Mouse (Mus musculus): ENCODE data around the gene Txndc9. TPM values are rescaled to one million over a fixed set of nuclear protein-coding genes. Genes with fewer than 3 reads are reported as not detected.
"Not testable (repeated sequence)": the region's sequence is repeated elsewhere in the genome, so short reads cannot be mapped to it uniquely, and the experiment has no call there.

The Txndc9 gene
- total RNA-seq, 4 experiments from 2014 or later: 30.9 to 38.3 (median 35.5) TPM

- not testable (repeated sequence) for DNase-seq (ENCODE audit: low spot score in 2 of 2)
Measured at GRCm38 (mm10) chr1:37976666-37977065, 21.0 kb downstream of the Txndc9 start.

GRCm38 (mm10) chr1:37971520-37971919, 26.2 kb downstream of the Txndc9 start:
- DNase-seq (ENCODE audit: low spot score in 2 of 2): no peak

- no peak for DNase-seq (ENCODE audit: low spot score in 2 of 2)
Measured at GRCm38 (mm10) chr1:37968746-37969145, 28.9 kb downstream of the Txndc9 start.

GRCm38 (mm10) chr1:37965571-37965970, 32.1 kb downstream of the Txndc9 start:
- no peak for DNase-seq (ENCODE audit: low spot score in 2 of 2)

GRCm38 (mm10) chr1:37959486-37959885, 38.2 kb downstream of the Txndc9 start:
- DNase-seq (ENCODE audit: low spot score in 2 of 2): no peak

- no peak for DNase-seq (ENCODE audit: low spot score in 2 of 2)
Measured at GRCm38 (mm10) chr1:37958516-37958915, 39.2 kb downstream of the Txndc9 start.

GRCm38 (mm10) chr1:37957659-37958058, 40.0 kb downstream of the Txndc9 start, which contains the start of gene Lyg1:
Gene Lyg1, minus strand, starts transcription at chr1:37957759.
- DNase-seq (ENCODE audit: low spot score in 2 of 2): no peak

GRCm38 (mm10) chr1:37956690-37957431, 40.8 kb downstream of the Txndc9 start:
- DNase-seq (ENCODE audit: low spot score in 2 of 2): no peak

GRCm38 (mm10) chr1:37955251-37955650, 42.4 kb downstream of the Txndc9 start:
- no peak for DNase-seq (ENCODE audit: low spot score in 2 of 2)

GRCm38 (mm10) chr1:37954786-37955185, 42.9 kb downstream of the Txndc9 start:
- DNase-seq (ENCODE audit: low spot score in 2 of 2): no peak

GRCm38 (mm10) chr1:37948906-37949305, 48.8 kb downstream of the Txndc9 start:
- DNase-seq (ENCODE audit: low spot score in 2 of 2): no peak

Other genes with a start within 250 kb of the Txndc9 start
- 1 to 10 TPM; 6.1 to 8.0 (median 7.7) TPM for gene Tsga10, start 131.5 kb downstream of the Txndc9 start, total RNA-seq (2022)
- 10 to 100 TPM in 1 of 4 experiments, 1 to 10 TPM in 3; 8.5 to 10.7 (median 9.1) TPM for gene Lipt1, start 126.2 kb downstream of the Txndc9 start, total RNA-seq (2022)
- gene Mitd1, start 107.5 kb downstream of the Txndc9 start, total RNA-seq (2022): 1 to 10 TPM in 3 of 4 experiments, under 1 TPM in 1; 0.63 to 2.1 (median 1.3) TPM
- 100 to 1,000 TPM; 261 to 309 (median 283) TPM for gene Mrpl30, start 107.4 kb downstream of the Txndc9 start, total RNA-seq (2022)
- gene Lyg2, start 81.4 kb downstream of the Txndc9 start, total RNA-seq (2022): not detected
- not detected for gene Lyg1, start 40.1 kb downstream of the Txndc9 start, total RNA-seq (2022)
- 10 to 100 TPM; 53.3 to 62.9 (median 54.8) TPM for gene Eif5b, start 117 bp upstream of the Txndc9 start, total RNA-seq (2022)
- 10 to 100 TPM; 17.7 to 20.0 (median 19.3) TPM for gene Rev1, start 131.9 kb upstream of the Txndc9 start, total RNA-seq (2022)

All from gastrocnemius, adult 8-10 months (tissue).